Mouse (Mus musculus): ENCODE measurements at regions not wholly inside any gene's neighbourhood (a gene's known extent, or its start where the extent isn't known, plus 50 kb on each side); places are given as distances from the start of the nearest gene placed in this dataset.

DNA sequence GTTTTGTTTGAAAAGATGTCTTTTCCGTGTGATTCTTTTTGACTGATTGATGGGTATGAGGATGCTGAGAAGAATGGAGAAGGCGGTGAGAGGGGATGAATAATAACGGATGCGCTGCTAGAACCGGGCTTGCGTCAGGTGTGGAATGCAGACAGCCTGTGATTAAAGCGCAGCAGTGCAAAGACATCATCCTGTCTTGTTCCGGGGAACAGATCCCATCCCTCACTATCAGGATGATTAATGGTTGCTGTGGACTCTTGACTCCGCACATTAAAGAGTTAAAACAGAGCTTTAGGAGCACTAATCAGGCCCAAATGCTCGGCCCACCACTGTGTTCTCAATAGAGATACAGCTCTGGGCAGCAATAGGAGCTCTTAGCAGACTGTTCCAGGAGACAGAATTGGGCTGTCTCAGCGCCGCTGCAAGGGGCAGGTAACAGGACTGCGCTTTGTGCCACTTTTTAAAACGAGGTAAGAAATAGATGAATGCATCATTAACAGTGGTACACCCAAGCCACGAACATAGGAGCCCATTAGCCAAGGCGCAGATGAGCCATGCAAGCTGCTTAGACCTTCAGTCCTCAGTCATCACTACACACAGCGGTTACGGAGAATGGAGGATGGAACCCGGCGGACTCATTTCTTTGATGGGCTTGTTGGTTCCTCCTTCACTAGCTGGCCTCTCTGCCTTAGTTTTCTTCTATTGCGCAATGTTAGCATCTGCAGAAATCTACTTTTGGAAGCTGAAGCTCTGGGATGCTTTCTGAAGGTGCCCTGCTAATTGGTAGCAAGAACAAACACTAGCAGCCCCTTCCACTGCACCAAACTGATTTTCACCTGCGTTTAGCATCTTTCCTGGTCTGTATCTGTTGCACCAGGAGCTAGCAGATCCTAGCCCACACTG, 121.6 kb downstream of the Nhlrc3 start:
- H3K4me1 ChIP-seq, result no peaks in the 10 kb centered on the region
- no peak for TF ChIP-seq GATA1 (IDR thresholded peaks at IDR 0.05; ENCODE audit: borderline replicate concordance, low read length)
- no peak for TF ChIP-seq FLI1 (IDR thresholded peaks at IDR 0.05; ENCODE audit: low read length)
- H3K9me3 ChIP-seq, result no peaks in the 10 kb centered on the region; the same call in 1 of the 2 replicates
- no peak overlapping the region for H3K4me3 ChIP-seq (replicated peaks)
- H3K27me3 ChIP-seq (replicated peaks), result no peaks in the 10 kb centered on the region
- no peaks in the 10 kb centered on the region for H3K36me3 ChIP-seq (replicated peaks; ENCODE audit: low read length)

DNA sequence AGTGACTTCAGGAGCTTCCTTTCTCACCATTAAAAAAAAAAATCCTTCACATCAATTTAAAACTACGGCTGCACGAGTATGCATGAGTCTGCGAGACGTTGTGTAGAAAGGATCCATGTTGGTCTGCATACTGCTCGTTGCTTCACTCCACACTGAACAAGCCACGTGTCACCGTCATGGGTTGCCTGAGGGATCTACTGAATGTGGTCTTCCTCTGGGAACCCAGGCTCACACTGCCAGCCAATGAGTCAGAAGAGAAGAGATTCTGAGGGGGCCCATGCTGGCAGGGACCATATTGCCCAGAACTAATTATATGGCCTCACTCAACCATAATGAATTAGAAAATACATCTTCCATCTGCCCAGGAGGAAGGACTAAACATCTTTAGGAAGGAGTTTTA, 124.6 kb downstream of the Nhlrc3 start:
- Histone ChIP-seq H3K4me1 (no peaks in the 10 kb centered on the region), H3K9me3 (no peaks in the 10 kb centered on the region; the same call in 1 of the 2 replicates), H3K27me3 (replicated peaks) (no peaks in the 10 kb centered on the region), H3K4me3 (replicated peaks) (no peak overlapping the region), H3K36me3 (replicated peaks; ENCODE audit: low read length) (no peaks in the 10 kb centered on the region)
- no peak for TF ChIP-seq FLI1 (IDR thresholded peaks at IDR 0.05; ENCODE audit: low read length)
- no peak for TF ChIP-seq GATA1 (IDR thresholded peaks at IDR 0.05; ENCODE audit: borderline replicate concordance, low read length)

DNA sequence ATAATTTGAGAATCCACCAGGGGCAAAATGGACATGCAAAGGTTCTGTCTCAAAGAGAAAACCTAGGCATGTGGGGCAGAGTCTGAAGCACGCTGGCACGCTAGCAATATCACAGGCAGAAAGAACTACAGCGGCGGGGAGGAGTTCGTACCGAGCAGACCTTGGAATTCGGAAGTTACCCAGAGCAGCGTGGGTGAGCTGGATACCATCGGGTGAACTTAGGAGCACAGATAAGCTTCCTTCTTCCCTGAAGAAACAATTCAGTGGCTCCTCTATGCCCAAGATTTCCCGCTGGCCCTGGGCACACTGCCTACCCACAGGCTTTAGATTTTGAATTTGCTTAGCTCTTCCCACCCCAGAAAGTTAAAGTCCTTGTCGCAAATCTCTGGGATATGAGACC, 129.1 kb downstream of the Nhlrc3 start:
- H3K9me3 ChIP-seq, result no peaks in the 10 kb centered on the region
- H3K4me1 ChIP-seq, result no peaks in the 10 kb centered on the region
- H3K27me3 ChIP-seq (replicated peaks), result no peaks in the 10 kb centered on the region
- TF ChIP-seq FLI1 (IDR thresholded peaks at IDR 0.05; ENCODE audit: low read length) (no peak), GATA1 (IDR thresholded peaks at IDR 0.05; ENCODE audit: borderline replicate concordance, low read length) (no peak)
- H3K36me3 ChIP-seq (replicated peaks; ENCODE audit: low read length), result no peaks in the 10 kb centered on the region
- H3K4me3 ChIP-seq (replicated peaks), result no peak overlapping the region

DNA sequence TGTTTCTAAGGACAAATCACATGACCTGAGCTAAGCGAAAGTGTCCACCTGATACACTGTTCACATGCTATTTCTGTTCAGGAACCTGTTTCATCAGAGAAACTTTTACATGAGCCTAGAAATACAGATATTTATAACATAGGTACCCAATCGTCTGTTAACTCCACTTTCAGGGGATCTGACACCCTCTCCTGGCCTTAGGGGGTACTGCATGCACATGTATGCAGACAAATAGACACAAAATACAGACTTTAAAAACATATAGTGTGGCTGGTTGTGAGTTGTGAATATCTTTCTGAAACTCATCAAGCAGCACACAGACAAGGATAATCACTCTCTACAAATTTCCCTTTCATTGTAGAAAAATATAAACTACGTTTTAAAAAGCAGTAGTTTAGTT, 133.6 kb downstream of the Nhlrc3 start:
- H3K27me3 ChIP-seq (replicated peaks), result no peaks in the 10 kb centered on the region
- H3K4me3 ChIP-seq (replicated peaks), result no peak overlapping the region
- no peaks in the 10 kb centered on the region for H3K9me3 ChIP-seq
- no peaks in the 10 kb centered on the region for H3K4me1 ChIP-seq
- TF ChIP-seq GATA1 (IDR thresholded peaks at IDR 0.05; ENCODE audit: borderline replicate concordance, low read length), result no peak
- no peak for TF ChIP-seq FLI1 (IDR thresholded peaks at IDR 0.05; ENCODE audit: low read length)
- no peaks in the 10 kb centered on the region for H3K36me3 ChIP-seq (replicated peaks; ENCODE audit: low read length)

DNA sequence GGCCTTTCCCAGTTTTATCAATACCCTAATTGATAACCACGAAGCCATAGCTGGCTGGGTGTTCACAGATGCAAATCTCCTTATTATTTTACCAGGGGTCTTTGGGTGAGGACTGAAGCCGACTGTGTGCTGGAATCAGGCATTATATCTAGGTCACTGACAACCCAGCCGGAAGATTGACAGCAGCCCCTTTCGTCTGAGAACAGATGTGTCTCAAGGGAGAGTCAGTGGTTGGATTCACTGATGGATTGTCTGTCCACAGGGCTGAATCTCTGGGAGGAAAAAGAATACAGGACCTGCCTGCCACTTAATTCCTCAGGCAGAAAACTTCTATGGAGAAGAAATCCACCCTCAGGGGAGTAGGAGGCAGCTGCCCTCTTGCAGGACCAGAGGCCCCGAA, 135.7 kb downstream of the Nhlrc3 start:
- H3K4me1 ChIP-seq, result no peaks in the 10 kb centered on the region
- H3K9me3 ChIP-seq, result no peaks in the 10 kb centered on the region
- TF ChIP-seq FLI1 (IDR thresholded peaks at IDR 0.05; ENCODE audit: low read length), result no peak
- no peak for TF ChIP-seq GATA1 (IDR thresholded peaks at IDR 0.05; ENCODE audit: borderline replicate concordance, low read length)
- H3K27me3 ChIP-seq (replicated peaks), result no peaks in the 10 kb centered on the region
- H3K4me3 ChIP-seq (replicated peaks), result no peak overlapping the region
- H3K36me3 ChIP-seq (replicated peaks; ENCODE audit: low read length), result no peaks in the 10 kb centered on the region

DNA sequence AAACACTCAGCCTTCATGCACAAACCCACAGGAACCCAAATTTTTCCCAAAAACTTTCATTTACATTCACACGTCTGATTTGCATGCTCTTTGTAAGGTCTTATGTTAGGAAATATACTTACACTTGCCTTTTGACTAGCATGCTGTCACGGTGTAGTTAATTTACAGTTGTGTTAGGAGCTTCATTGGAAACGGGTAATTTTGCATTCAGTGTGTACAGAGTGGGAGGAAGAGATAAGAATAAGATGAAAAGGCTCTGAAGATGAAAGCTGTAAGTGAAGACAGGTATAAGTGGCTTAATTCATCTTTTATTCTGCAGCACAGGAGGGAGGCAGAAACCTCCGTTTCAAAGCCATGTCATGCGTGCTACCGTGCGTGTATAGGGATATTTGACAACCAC, 136.2 kb downstream of the Nhlrc3 start:
- Histone ChIP-seq H3K36me3 (replicated peaks; ENCODE audit: low read length) (no peaks in the 10 kb centered on the region), H3K27me3 (replicated peaks) (no peaks in the 10 kb centered on the region), H3K9me3 (no peaks in the 10 kb centered on the region), H3K4me3 (replicated peaks) (no peak overlapping the region), H3K4me1 (no peaks in the 10 kb centered on the region)
- TF ChIP-seq GATA1 (IDR thresholded peaks at IDR 0.05; ENCODE audit: borderline replicate concordance, low read length), result no peak
- TF ChIP-seq FLI1 (IDR thresholded peaks at IDR 0.05; ENCODE audit: low read length), result no peak

DNA sequence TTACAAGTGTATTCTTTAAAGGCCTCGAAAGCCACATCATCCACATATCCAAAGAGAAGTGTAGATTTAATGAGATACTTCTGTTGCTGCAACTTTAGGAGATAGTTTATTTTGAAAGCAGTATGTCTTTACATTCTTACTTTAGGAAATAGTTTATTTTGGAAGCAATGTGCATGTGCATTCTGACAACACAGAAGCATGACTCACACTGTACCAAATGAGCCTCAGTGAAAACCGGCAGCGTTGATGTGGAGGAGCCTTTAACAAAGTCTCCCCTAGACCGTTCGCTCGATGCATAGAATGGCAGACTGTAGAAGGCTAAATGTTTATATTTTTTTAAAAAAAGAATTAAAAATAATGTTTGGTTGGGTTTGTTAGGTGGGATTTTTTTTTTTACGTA, 138.1 kb downstream of the Nhlrc3 start:
- Histone ChIP-seq H3K27me3 (replicated peaks) (no peaks in the 10 kb centered on the region), H3K36me3 (replicated peaks; ENCODE audit: low read length) (no peaks in the 10 kb centered on the region), H3K4me1 (no peaks in the 10 kb centered on the region), H3K4me3 (replicated peaks) (no peak overlapping the region), H3K9me3 (no peaks in the 10 kb centered on the region)
- TF ChIP-seq FLI1 (IDR thresholded peaks at IDR 0.05; ENCODE audit: low read length), result no peak
- no peak for TF ChIP-seq GATA1 (IDR thresholded peaks at IDR 0.05; ENCODE audit: borderline replicate concordance, low read length)

DNA sequence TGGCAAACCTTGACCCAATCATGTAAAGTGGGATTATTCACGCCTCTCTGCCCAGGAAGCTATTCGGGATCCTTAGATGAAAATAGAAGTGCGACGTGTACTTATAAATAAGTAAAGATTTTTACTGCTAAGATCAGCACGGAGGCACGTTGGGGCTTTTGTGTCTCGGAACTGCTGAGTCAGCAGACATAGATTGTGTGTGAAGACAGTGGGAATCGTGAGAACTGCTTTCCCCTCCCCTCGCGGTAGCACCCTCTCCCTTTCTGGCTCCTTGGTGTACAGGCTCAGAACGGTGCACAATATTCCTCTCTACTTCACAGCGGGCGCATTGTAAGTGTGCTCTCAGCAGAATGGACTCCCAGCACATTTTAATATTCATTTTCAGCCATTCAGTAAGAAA, 138.7 kb downstream of the Nhlrc3 start:
- Histone ChIP-seq H3K4me3 (replicated peaks) (no peak overlapping the region), H3K9me3 (no peaks in the 10 kb centered on the region), H3K36me3 (replicated peaks; ENCODE audit: low read length) (no peaks in the 10 kb centered on the region), H3K4me1 (no peaks in the 10 kb centered on the region), H3K27me3 (replicated peaks) (no peaks in the 10 kb centered on the region)
- no peak for TF ChIP-seq FLI1 (IDR thresholded peaks at IDR 0.05; ENCODE audit: low read length)
- no peak for TF ChIP-seq GATA1 (IDR thresholded peaks at IDR 0.05; ENCODE audit: borderline replicate concordance, low read length)

DNA sequence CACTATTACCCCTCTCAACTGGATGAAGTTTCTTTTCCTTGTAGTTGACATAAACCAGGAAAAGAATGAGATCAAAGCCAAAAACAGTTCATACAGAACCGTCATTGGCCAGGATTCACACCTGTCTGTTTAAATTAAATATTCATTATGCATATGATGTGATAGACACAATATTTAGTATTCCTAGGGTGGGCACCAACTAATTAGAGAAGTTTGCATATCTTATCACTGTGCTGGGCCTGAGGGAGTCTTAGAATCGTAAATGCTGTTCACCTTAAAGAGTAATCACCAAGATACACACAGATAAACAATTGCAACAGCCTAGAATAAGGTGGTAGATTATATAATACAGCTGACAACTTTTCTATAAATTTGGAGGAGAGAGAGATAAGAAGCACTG, 147.7 kb downstream of the Nhlrc3 start:
- Histone ChIP-seq H3K4me1 (no peaks in the 10 kb centered on the region), H3K36me3 (replicated peaks; ENCODE audit: low read length) (no peaks in the 10 kb centered on the region), H3K27me3 (replicated peaks) (no peaks in the 10 kb centered on the region), H3K9me3 (peaks cover 6% of the 10 kb centered on the region; the same call in 1 of the 2 replicates), H3K4me3 (replicated peaks) (no peak overlapping the region)
- no peak for TF ChIP-seq FLI1 (IDR thresholded peaks at IDR 0.05; ENCODE audit: low read length)
- TF ChIP-seq GATA1 (IDR thresholded peaks at IDR 0.05; ENCODE audit: borderline replicate concordance, low read length), result no peak

All from megakaryocyte, embryonic 14.5 days (primary cell).